Mouse (Mus musculus): ENCODE results near the gene St6galnac5.

The St6galnac5 gene

DNA sequence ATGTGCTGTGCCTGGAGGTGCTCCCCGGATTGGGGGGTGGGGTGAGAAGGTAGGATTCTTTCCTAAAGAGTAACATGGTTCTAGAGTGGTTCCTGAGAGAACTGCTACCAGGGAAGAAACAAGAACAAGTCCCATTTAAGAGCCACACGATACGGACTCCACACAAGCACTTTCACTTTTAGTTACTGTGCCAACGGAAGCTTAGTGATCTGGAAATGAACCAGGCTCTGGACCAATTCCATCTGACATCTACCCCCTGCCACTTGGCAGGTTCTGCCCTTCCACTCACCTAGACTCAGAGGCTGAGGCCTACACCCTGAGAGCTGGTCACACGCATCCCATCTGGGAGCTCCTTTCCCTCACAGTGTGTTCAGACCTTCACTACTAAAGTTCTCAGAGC lies 189.4 kb downstream of the St6galnac5 start:
- in situ Hi-C loops (cut with MseI, MboI), result no loop called here

DNA sequence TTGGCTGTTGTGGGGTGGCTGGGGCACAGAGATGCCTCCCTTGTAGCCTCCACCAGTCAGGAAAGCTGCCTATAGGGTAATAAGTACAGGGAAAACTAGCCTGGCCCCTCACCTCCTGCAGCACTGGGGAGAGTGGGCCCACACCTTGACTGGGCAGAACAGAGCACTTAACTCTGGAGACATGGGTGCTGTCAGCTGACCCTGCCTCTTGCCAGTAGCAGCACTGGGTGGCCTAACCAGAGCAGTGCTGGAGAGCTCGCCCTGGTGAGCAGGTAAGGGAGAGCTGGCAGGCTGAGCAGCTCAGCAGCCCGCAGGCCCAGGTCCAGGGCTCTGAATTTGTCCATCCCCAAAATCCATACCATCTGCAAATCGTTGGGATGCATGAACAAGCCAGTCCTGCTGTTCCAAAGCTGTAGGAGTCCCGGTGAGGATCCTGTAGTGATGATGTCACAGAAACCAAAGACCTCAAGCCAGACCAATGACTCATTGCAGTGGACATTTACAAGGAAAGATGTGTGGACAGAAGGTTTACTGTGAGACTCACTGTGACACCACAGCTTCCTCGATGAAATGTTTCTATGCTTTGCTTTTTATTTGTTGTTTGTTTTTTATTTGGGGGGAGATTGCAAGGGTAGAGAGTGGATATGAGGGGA lies 193.6 kb downstream of the St6galnac5 start:
- in situ Hi-C loops (cut with MseI, MboI), result loop anchor here in 1 of 2 experiments (10.0 kb wide), 1 partner anchor 166 kb away; no protein-coding TSS in a partner anchor

DNA sequence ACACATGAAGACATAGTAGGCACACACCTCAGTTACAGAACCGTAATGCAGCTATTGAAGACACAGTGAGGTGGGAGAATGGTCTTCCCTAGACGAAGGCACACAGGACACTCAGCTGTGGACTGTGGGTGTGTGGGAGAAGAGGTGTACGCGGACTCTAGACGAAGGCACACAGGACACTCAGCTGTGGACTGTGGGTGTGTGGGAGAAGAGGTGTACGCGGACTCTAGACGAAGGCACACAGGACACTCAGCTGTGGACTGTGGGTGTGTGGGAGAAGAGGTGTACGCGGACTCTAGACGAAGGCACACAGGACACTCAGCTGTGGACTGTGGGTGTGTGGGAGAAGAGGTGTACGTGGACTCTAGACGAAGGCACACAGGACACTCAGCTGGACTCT lies 197.7 kb downstream of the St6galnac5 start:
- in situ Hi-C loops (cut with MseI, MboI), result loop anchor here in 1 of 2 experiments (10.0 kb wide), 1 partner anchor 170 kb away; no protein-coding TSS in a partner anchor

DNA sequence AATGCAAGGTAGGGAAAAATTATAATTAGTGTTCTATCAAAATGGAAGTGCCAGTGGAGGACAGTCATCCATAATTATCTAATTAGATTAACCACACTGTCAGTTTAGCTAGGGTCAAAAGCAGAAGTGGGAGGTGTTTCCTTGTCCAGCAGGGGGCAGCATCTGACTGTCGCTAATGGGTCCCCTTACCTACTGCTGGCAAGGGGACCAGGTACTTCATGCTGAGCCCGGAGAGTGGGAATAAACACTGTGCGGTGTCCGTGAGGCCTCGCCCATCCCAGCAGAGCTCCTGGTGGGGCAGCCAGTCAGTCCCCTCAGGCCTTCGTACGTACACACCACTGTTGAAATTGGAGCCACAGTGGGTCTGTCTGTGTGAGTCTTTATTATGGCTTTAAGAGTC lies 198.3 kb downstream of the St6galnac5 start:
- in situ Hi-C loops (cut with MseI, MboI), result loop anchor here in 1 of 2 experiments (10.0 kb wide), 1 partner anchor 171 kb away; no protein-coding TSS in a partner anchor

DNA sequence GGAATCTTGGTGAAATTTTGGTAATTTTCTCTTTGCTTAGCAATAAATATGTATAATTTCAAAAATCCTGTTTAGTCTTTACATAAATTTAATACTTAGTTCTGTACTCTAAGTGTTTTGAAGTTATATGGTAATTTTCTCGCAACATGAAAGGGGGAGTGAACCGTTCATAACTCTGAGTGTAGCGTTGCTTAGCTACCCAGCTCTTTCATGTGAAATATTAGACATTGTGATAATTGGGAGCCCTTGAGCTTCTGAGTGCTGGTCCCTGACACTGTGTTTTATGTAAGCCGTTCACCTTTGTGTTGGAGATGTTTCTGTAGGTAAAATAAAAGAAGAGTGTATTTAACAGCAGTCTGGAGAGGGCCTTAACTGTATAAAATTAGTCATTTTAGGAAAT lies 202.2 kb downstream of the St6galnac5 start:
- in situ Hi-C loops (cut with MseI, MboI), result loop anchor here in 1 of 2 experiments (10.0 kb wide), 1 partner anchor 175 kb away; no protein-coding TSS in a partner anchor

DNA sequence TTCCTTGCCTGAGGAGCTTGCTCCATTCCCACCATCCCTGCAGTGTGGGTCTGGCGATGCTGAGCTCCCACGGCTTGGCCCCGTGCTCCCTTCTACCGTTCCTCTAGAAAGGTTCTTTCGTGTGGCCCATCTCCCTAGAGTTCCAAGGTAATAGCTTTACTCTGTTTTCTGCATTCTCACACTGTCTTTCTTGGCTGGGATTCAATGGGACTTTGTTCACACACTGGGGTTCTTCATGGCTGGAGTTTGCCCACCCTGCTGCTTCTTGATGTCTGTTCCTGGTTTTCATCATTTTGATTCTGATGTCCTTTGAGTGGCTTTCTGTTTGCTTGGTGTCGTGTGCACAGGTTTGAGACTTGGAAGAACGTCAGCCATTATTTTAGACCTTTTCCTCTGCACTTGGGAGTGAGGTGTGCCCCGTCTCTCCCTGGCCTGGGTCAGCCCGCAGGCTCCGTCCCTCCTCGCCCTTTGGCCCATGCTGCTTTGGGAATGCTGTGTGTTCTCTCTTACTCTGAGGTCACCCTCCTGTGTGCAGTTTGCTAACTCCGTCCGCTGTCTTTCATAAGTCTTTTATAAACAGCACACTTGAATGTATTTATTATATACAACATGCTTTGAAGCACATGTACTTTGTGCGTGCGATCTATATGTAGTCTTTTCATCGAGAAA lies 205.0 kb downstream of the St6galnac5 start:
- in situ Hi-C loops (cut with MseI, MboI), result no loop called here

DNA sequence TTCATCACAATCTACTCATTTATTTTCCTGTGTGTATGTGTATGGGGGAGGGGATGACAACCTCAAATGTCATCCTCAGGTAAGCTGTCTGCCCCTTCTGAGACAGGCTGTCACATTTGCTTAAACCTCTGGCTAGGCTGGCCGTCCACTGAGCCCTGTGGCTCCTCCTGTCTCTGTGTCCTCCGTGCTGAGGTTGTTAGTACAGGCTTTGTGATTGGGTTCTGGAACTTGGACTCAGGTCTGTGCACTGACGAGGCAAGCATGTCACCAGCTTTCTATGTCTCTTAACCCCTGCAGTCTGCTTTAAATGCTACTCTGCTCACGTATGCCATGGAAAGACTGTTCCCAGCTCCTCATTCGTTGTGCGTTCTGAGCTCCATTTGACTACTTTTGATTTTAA lies 205.7 kb downstream of the St6galnac5 start:
- in situ Hi-C loops (cut with MseI, MboI), result no loop called here

DNA sequence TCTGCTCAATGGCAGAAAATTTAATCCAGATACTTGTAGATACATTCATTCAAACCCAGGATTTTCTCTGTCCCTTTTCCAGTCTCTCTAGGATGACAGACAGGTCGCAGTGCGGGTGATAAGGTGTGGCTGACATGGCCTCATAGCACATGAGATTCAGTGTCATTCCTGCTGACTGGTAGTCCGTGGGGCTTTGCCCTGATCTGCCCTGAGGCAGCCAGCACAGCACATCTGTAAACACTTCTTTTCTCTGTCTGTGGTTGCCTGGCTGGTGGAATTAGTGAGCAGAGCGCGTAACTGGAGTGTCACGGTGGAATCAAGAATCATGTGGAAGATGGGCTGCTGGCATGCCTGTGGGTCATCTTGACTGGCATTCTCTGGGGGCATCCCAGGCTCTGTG lies 212.0 kb downstream of the St6galnac5 start:
- in situ Hi-C loops (cut with MseI, MboI), result no loop called here

DNA sequence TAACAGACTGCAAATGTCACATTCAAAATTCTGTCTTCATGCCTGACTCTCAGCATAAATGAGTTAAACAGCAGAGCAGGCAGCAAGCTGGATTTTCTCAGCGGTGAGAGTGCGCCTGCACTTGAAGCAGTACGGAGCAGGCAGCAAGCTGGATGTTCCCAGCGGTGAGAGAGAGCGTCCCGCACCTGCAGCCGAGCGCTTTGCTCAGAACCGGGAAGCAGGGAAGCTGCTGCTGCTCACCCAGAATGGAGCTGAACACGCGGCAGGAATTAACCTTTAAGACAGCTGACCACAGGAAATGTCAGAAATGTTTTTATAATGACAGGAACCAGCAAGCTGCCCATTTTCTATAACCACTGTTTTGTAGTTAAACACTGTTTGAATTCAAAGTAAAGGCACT lies 214.6 kb downstream of the St6galnac5 start:
- in situ Hi-C loops (cut with MseI, MboI), result no loop called here
